In the genomic region with DNA sequence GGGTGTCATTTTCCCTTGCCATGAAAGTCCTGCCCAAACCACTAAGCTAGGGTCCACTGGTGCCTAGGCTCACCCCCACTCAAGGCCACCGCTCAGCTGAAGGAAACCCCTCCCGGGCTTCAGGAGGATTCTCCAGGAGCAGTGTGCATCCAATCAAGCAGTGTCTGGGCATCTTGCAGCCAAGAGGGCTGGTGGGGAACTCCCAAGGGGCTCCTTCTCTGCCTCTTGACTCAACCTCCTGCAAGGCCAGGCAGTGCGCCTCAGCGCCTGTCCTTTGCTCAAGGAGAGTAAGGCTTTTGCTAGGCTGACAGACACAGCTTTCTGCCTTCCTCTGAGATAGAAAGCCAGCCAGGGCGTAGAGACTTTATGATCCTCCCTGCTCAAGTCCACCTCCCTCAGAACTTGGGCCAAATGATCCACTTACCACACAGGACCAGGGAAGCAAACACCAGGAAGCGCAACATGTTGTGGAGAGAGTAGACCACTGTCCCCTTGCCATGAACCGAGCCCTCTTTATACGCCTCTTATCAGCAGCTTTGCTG, we compare ENCODE assay signal across 9 mouse cellular contexts. TPM values are rescaled to one million over a fixed set of nuclear protein-coding genes. Genes with fewer than 3 reads are reported as not detected.
DNase-seq lines count a peak whose midpoint lies in the region; ATAC-seq lines count a peak whose summit lies in the region.
"Had no signal": no experiment of that assay in that cellular context is flagged by ENCODE, and none has a peak within 500 bp of the region (broad histone marks: within the 10 kb centered on the region; RNA-seq: fewer than 3 reads in every experiment).

Gene Cela1 (minus strand): TSS at position 492 of the 542 bp plus-strand sequence.

- no peak for DNase-seq in neural tube, embryonic 11.5 days (ENCODE audit: low spot score)
- DNase-seq in neural tube, embryonic 10.5 days (ENCODE audit: extremely low spot score, low spot score), result no peak
- no peak for DNase-seq in adrenal gland, adult 8-10 months
- no peak for DNase-seq in left cerebral cortex, adult 8-10 months (ENCODE audit: low spot score in 2 of 2)
- no peak for DNase-seq in lung, postnatal 25 days (ENCODE audit: low spot score)
- DNase-seq: embryo, embryonic 11 days; right cerebral cortex, postnatal 4 days had no signal

- no peak for ATAC-seq in neural tube, embryonic 11.5 days (ENCODE audit: insufficient read depth, low FRiP score, low TSS enrichment)
- ATAC-seq in intestine, embryonic 15.5 days, result peak; percentile 40
- ATAC-seq in stomach, embryonic 14.5 days (ENCODE audit: insufficient number of reproducible peaks, insufficient read depth, low FRiP score, low read depth), result no peak

- H3K4me2 ChIP-seq in neural tube, embryonic 11.5 days (ENCODE audit: low read depth), result no peak within 1 kb of the TSS
- H3K4me2 ChIP-seq in intestine, embryonic 15.5 days (replicated peaks), result peak within 1 kb of the TSS; percentile 27
- H3K4me2 ChIP-seq in stomach, embryonic 14.5 days (replicated peaks; ENCODE audit: low read depth, low read length), result 0 out of 2 replicates have a peak within 1 kb of the TSS, but pooled peaks have one; percentile 16

- H3K4me1 ChIP-seq in neural tube, embryonic 11.5 days (ENCODE audit: control insufficient read depth, insufficient read depth, low read length), result peaks cover 8% of the 10 kb centered on the region
- H3K4me1 ChIP-seq in intestine, embryonic 15.5 days (replicated peaks), result peaks cover 15% of the 10 kb centered on the region
- peaks cover 6% of the 10 kb centered on the region for H3K4me1 ChIP-seq in stomach, embryonic 14.5 days (ENCODE audit: control insufficient read depth, insufficient read depth, low read length)

- 77% methylated on average over 8 of the region's 8 CpGs for WGBS in neural tube, embryonic 11.5 days
- 56% methylated on average over 8 of the region's 8 CpGs for WGBS in intestine, embryonic 15.5 days
- WGBS in stomach, embryonic 14.5 days, result 69% methylated on average over 8 of the region's 8 CpGs

- no peaks in the 10 kb centered on the region for H3K36me3 ChIP-seq in neural tube, embryonic 11.5 days (ENCODE audit: control insufficient read depth, insufficient read depth, low read length)
- no peaks in the 10 kb centered on the region for H3K36me3 ChIP-seq in intestine, embryonic 15.5 days
- H3K36me3 ChIP-seq in stomach, embryonic 14.5 days (ENCODE audit: control insufficient read depth, insufficient read depth, low read length), result no peaks in the 10 kb centered on the region

- H3K27ac ChIP-seq in neural tube, embryonic 11.5 days (ENCODE audit: low read depth, low read length), result no peak within 1 kb of the TSS
- no peak within 1 kb of the TSS for H3K27ac ChIP-seq in intestine, embryonic 15.5 days
- no peak within 1 kb of the TSS for H3K27ac ChIP-seq in stomach, embryonic 14.5 days (ENCODE audit: low read length)

- H3K9me3 ChIP-seq in neural tube, embryonic 11.5 days (ENCODE audit: control insufficient read depth, low read length), result no peaks in the 10 kb centered on the region; the same call in 1 of the 2 replicates
- no peaks in the 10 kb centered on the region for H3K9me3 ChIP-seq in intestine, embryonic 15.5 days
- peaks cover 11% of the 10 kb centered on the region for H3K9me3 ChIP-seq in stomach, embryonic 14.5 days (ENCODE audit: control insufficient read depth, low read depth, low read length)

- H3K4me3 ChIP-seq in neural tube, embryonic 11.5 days (ENCODE audit: low read depth, low read length), result no peak within 1 kb of the TSS
- H3K4me3 ChIP-seq in intestine, embryonic 15.5 days (replicated peaks), result no peak within 1 kb of the TSS
- no peak within 1 kb of the TSS for H3K4me3 ChIP-seq in stomach, embryonic 14.5 days (ENCODE audit: low read depth, low read length)

- H3K9ac ChIP-seq in neural tube, embryonic 11.5 days (ENCODE audit: low read length), result peak within 1 kb of the TSS; percentile 26
- no peak within 1 kb of the TSS for H3K9ac ChIP-seq in intestine, embryonic 15.5 days
- no peak within 1 kb of the TSS for H3K9ac ChIP-seq in stomach, embryonic 14.5 days (replicated peaks; ENCODE audit: low read depth, low read length)

- no peaks in the 10 kb centered on the region for H3K27me3 ChIP-seq in neural tube, embryonic 11.5 days (ENCODE audit: control insufficient read depth, insufficient read depth, low read length)
- H3K27me3 ChIP-seq in intestine, embryonic 15.5 days (replicated peaks), result no peaks in the 10 kb centered on the region
- H3K27me3 ChIP-seq in stomach, embryonic 14.5 days (ENCODE audit: control insufficient read depth, insufficient read depth, low read length), result no peaks in the 10 kb centered on the region

RNA-seq across cellular contexts. Expression of gene Cela1, which starts in this region (rescaled TPM):
- 1.3 and 4.7 TPM in 2 replicates for polyA plus RNA-seq in neural tube, embryonic 11.5 days (2014; fragmentation: Nextera tagmentation; extraction: Ambion mirVana)
- total RNA-seq in adrenal gland, adult 8-10 months (2022), result 100 to 1,000 TPM; 107 to 119 (median 115) TPM
- polyA plus RNA-seq in intestine, embryonic 15.5 days (2015; fragmentation: Nextera tagmentation; extraction: Ambion mirVana), result 104 and 271 TPM in 2 replicates
- 6.2 and 25.7 TPM in 2 replicates for polyA plus RNA-seq in stomach, embryonic 14.5 days (2014; fragmentation: Nextera tagmentation; extraction: Ambion mirVana)
- 1 to 10 TPM; 1.7 to 5.8 (median 4.5) TPM for total RNA-seq in left cerebral cortex, adult 8-10 months (2022)

Comparison
In these comparisons a context has a peak if more than half of its experiments do, and no peak if none do; other contexts are left out.
1. RNA of gene Cela1 (total RNA-seq): 107 to 119 TPM in adrenal gland, adult 8-10 months; 1.7 to 5.8 TPM in left cerebral cortex, adult 8-10 months; every median in the first group is over 10 times any median in the second.